Mouse (Mus musculus) gonadal fat pad, adult 2 months (tissue): ENCODE measurements around the gene Rsg1. TPM values are rescaled to one million over a fixed set of nuclear protein-coding genes. Genes with fewer than 3 reads are reported as not detected.
A peak's percentile ranks its signal among the peaks of the same experiment; 100 is the strongest.

Experiments used
- DNase-seq: peaks from one replicate; pipeline ENCODE4 v3.0.0-alpha.2; 2012; ENCODE audit warnings: low read depth
- polyA plus RNA-seq: library from polyadenylated mRNA; depleted of rRNA; stranded (reverse); fragments of >200 nt; gene quantifications from 2 replicates; pipeline ENCODE4 v1.2.3, GENCODE M21; 2012

The Rsg1 gene
- polyA plus RNA-seq, 1 experiment: 1.2 TPM

GRCm38 (mm10) chr4:141211646-141212045, 2.1 kb upstream of the Rsg1 start:
- DNase-seq: no peak

- DNase-seq: no peak
These were observed 864 bp upstream of the Rsg1 start for GRCm38 (mm10) chr4:141212892-141213291.

- DNase-seq: no peak
These were observed 414 bp upstream of the Rsg1 start for GRCm38 (mm10) chr4:141213342-141213741.

GRCm38 (mm10) chr4:141214337-141214851, 638 bp downstream of the Rsg1 start:
- no peak for DNase-seq

GRCm38 (mm10) chr4:141219583-141220213, 5.9 kb downstream of the Rsg1 start:
- no peak for DNase-seq

- no peak for DNase-seq
These were observed 8.1 kb downstream of the Rsg1 start for GRCm38 (mm10) chr4:141221848-141222247.

- DNase-seq: no peak
These were observed 9.0 kb downstream of the Rsg1 start for GRCm38 (mm10) chr4:141222752-141223151.

GRCm38 (mm10) chr4:141228687-141229086, 14.9 kb downstream of the Rsg1 start:
- no peak for DNase-seq

- no peak for DNase-seq
These were observed 19.4 kb downstream of the Rsg1 start for GRCm38 (mm10) chr4:141233196-141233595.

GRCm38 (mm10) chr4:141235537-141236111, 21.9 kb downstream of the Rsg1 start:
- no peak for DNase-seq

GRCm38 (mm10) chr4:141236856-141237255, 23.1 kb downstream of the Rsg1 start:
- no peak for DNase-seq

GRCm38 (mm10) chr4:141238492-141239387, 25.0 kb downstream of the Rsg1 start:
- no peak for DNase-seq

GRCm38 (mm10) chr4:141239388-141240125, 25.8 kb downstream of the Rsg1 start, which contains the start of gene Arhgef19:
TSS of gene Arhgef19 (plus strand) at chr4:141239499.
- peak; percentile 47 for DNase-seq

- peak; percentile 64 for DNase-seq
These were observed 26.9 kb downstream of the Rsg1 start for GRCm38 (mm10) chr4:141240617-141241016.

GRCm38 (mm10) chr4:141241861-141242260, 28.1 kb downstream of the Rsg1 start:
- no peak for DNase-seq

GRCm38 (mm10) chr4:141242651-141243241, 29.0 kb downstream of the Rsg1 start:
- DNase-seq: peak; percentile 62

GRCm38 (mm10) chr4:141243636-141244035, 29.9 kb downstream of the Rsg1 start:
- DNase-seq: no peak

- DNase-seq: no peak
These were observed 30.6 kb downstream of the Rsg1 start for GRCm38 (mm10) chr4:141244401-141244800.

- DNase-seq: no peak
These were observed 31.2 kb downstream of the Rsg1 start for GRCm38 (mm10) chr4:141244931-141245425.

GRCm38 (mm10) chr4:141246089-141246997, 32.6 kb downstream of the Rsg1 start:
- DNase-seq: no peak
